Mouse (Mus musculus) forebrain, embryonic 16.5 days (tissue): Measurements from ENCODE around the gene Clstn3. TPM values are rescaled to one million over a fixed set of nuclear protein-coding genes. Genes with fewer than 3 reads are reported as not detected.
"Not testable (repeated sequence)": the region's sequence is repeated elsewhere in the genome, so short reads cannot be mapped to it uniquely, and the experiment has no call there.

Experiments used
- ATAC-seq: fragments of 200-750 bp; cut with Nextera tagmentation; 2 replicates; pipeline ENCODE4 v1.8.0; 2017; ENCODE audit warnings: mild to moderate bottlenecking, moderate library complexity
- H3K27ac ChIP-seq: fragments of 300-500 bp; sonication (generic); 2 replicates; pipeline ENCODE4 v1.5.1; 2014; ENCODE audit warnings: low read length, control low read depth
- H3K27me3 ChIP-seq: fragments of 300-500 bp; sonication (generic); replicated peaks from 2 replicates; pipeline ENCODE4 v1.6.1; 2014; ENCODE audit warnings: low read length; ENCODE audit not compliant: control insufficient read depth, insufficient read depth
- H3K36me3 ChIP-seq: fragments of 300-500 bp; sonication (generic); 2 replicates; pipeline ENCODE4 v1.6.1; 2014; ENCODE audit not compliant: control insufficient read depth, insufficient read depth
- H3K4me1 ChIP-seq: fragments of 300-500 bp; sonication (generic); replicated peaks from 2 replicates; pipeline ENCODE4 v1.6.1; 2014; ENCODE audit warnings: low read length; ENCODE audit not compliant: control insufficient read depth, insufficient read depth
- H3K4me2 ChIP-seq: fragments of 300-500 bp; sonication (generic); 2 replicates; pipeline ENCODE4 v1.6.1; 2014; ENCODE audit warnings: mild to moderate bottlenecking, low read length, control low read depth
- H3K4me3 ChIP-seq: fragments of 300-500 bp; sonication (generic); replicated peaks from 2 replicates; pipeline ENCODE4 v1.5.1; 2014; ENCODE audit warnings: mild to moderate bottlenecking, low read length, control low read depth
- H3K9ac ChIP-seq: fragments of 300-500 bp; sonication (generic); replicated peaks from 2 replicates; pipeline ENCODE4 v1.6.1; 2014; ENCODE audit warnings: low read depth, low read length, control low read depth
- H3K9me3 ChIP-seq: fragments of 300-500 bp; sonication (generic); 2 replicates; pipeline ENCODE4 v1.6.1; 2016; ENCODE audit warnings: low read length; ENCODE audit not compliant: control insufficient read depth
- WGBS: fragments of 180-500 bp; shearing (Covaris S2); extraction: QIAGEN DNeasy Blood & Tissue Kit; methylation state at CpG from one replicate; pipeline ENCODE4 v1.1.7; 2014; 5-methylcytosine and 5-hydroxymethylcytosine counted together
- polyA plus RNA-seq: library from polyadenylated mRNA; unstranded; fragments of >200 nt; fragmentation: Nextera tagmentation; extraction: Ambion mirVana; gene quantifications from 2 replicates; pipeline ENCODE4 v1.2.1, GENCODE M21; 2015

Clstn3 gene
- polyA plus RNA-seq, 1 experiment from 2014 or later = 90.9 TPM

GRCm38 (mm10) chr6:124483831-124484230 is 19.2 kb upstream of the Clstn3 start:
- not testable (repeated sequence) for H3K27ac ChIP-seq

GRCm38 (mm10) chr6:124481571-124481970 is 17.0 kb upstream of the Clstn3 start:
- Histone ChIP-seq H3K4me1 (no peaks in the 10 kb centered on the region), H3K9ac (no peak overlapping the region), H3K4me2 (no peak overlapping the region), H3K4me3 (no peak overlapping the region), H3K9me3 (no peaks in the 10 kb centered on the region), H3K27me3 (no peaks in the 10 kb centered on the region), H3K36me3 (no peaks in the 10 kb centered on the region), H3K27ac (no peak overlapping the region)
- no peak for ATAC-seq
- WGBS = 26% methylated on average over 6 of the region's 6 CpGs

More at GRCm38 (mm10) chr6:124483831-124484230, 19.2 kb upstream of the Clstn3 start:
- ATAC-seq, H3K27me3 ChIP-seq, H3K4me3 ChIP-seq, H3K4me2 ChIP-seq, H3K4me1 ChIP-seq, H3K9ac ChIP-seq, H3K9me3 ChIP-seq, H3K36me3 ChIP-seq: not testable (repeated sequence)
- WGBS = 79% methylated on average over 3 of the region's 3 CpGs

GRCm38 (mm10) chr6:124480295-124480694 is 15.7 kb upstream of the Clstn3 start:
- H3K9me3 ChIP-seq = no peaks in the 10 kb centered on the region
- WGBS = 53% methylated on average over 4 of the region's 4 CpGs
- H3K4me1 ChIP-seq = no peaks in the 10 kb centered on the region
- no peak overlapping the region for H3K4me2 ChIP-seq
- no peak overlapping the region for H3K4me3 ChIP-seq
- ATAC-seq = peak; percentile 39; the same call in 1 of the 2 replicates
- no peaks in the 10 kb centered on the region for H3K27me3 ChIP-seq
- no peaks in the 10 kb centered on the region for H3K36me3 ChIP-seq
- no peak overlapping the region for H3K27ac ChIP-seq
- H3K9ac ChIP-seq = no peak overlapping the region

GRCm38 (mm10) chr6:124479573-124479930 is 15.0 kb upstream of the Clstn3 start:
- Histone ChIP-seq H3K27me3 (no peaks in the 10 kb centered on the region), H3K27ac (no peak overlapping the region), H3K9me3 (no peaks in the 10 kb centered on the region), H3K4me1 (no peaks in the 10 kb centered on the region), H3K4me2 (no peak overlapping the region), H3K4me3 (no peak overlapping the region), H3K36me3 (no peaks in the 10 kb centered on the region), H3K9ac (no peak overlapping the region)
- no peak for ATAC-seq
- WGBS = 95% methylated on average over 3 of the region's 3 CpGs

DNA sequence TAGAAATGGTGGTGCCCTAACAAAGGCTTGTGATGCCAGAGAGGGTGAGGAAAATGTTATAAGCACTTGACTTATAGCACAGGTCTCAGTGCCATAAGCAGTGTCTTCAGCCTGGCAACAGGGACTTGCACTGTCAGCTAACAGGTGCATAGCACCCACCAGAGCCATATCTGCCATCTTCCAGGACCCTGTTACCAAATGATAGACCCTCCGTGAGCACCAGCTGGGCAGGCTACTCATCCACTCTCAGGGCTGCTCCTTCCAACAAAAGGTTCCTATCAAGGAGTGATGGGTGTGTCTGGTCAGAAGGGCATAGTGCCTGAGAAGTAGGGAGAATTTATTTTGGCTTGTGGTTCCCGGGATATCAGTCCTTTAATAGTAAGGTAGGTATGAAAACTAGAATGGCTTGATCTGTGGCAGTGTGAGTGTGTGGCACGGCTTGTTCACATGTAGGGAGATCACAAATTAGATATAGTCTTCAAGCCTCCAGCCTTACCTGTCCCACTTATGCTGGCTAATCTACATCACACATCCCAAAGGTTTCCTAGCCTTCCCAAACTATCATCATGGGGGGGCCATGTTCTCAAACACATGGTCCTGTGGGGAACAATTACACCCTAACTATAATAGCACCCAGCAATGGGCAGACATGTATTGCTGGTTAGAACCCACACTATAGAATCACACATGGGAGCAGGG is 14.4 kb upstream of the Clstn3 start:
- no peak for ATAC-seq
- no peaks in the 10 kb centered on the region for H3K4me1 ChIP-seq
- no peak overlapping the region for H3K4me3 ChIP-seq
- no peaks in the 10 kb centered on the region for H3K36me3 ChIP-seq
- no peak overlapping the region for H3K27ac ChIP-seq
- no peak overlapping the region for H3K9ac ChIP-seq
- no peaks in the 10 kb centered on the region for H3K27me3 ChIP-seq
- H3K9me3 ChIP-seq = no peaks in the 10 kb centered on the region
- 87% methylated on average over 3 of the region's 3 CpGs for WGBS
- H3K4me2 ChIP-seq = no peak overlapping the region

GRCm38 (mm10) chr6:124477922-124478651 is 13.5 kb upstream of the Clstn3 start:
- 79% methylated on average over 17 of the region's 17 CpGs for WGBS
- Histone ChIP-seq H3K9me3 (no peaks in the 10 kb centered on the region), H3K36me3 (no peaks in the 10 kb centered on the region), H3K4me2 (no peak overlapping the region), H3K27ac (no peak overlapping the region), H3K9ac (no peak overlapping the region), H3K4me3 (no peak overlapping the region), H3K4me1 (no peaks in the 10 kb centered on the region), H3K27me3 (no peaks in the 10 kb centered on the region)
- ATAC-seq = no peak

- Histone ChIP-seq H3K4me2 (no peak overlapping the region), H3K4me3 (no peak overlapping the region), H3K27ac (no peak overlapping the region), H3K9ac (no peak overlapping the region), H3K4me1 (no peaks in the 10 kb centered on the region), H3K27me3 (no peaks in the 10 kb centered on the region), H3K36me3 (no peaks in the 10 kb centered on the region), H3K9me3 (no peaks in the 10 kb centered on the region)
- WGBS = 72% methylated on average over 5 of the region's 5 CpGs
- ATAC-seq = no peak
Measured at GRCm38 (mm10) chr6:124477221-124477655, 12.6 kb upstream of the Clstn3 start.

DNA sequence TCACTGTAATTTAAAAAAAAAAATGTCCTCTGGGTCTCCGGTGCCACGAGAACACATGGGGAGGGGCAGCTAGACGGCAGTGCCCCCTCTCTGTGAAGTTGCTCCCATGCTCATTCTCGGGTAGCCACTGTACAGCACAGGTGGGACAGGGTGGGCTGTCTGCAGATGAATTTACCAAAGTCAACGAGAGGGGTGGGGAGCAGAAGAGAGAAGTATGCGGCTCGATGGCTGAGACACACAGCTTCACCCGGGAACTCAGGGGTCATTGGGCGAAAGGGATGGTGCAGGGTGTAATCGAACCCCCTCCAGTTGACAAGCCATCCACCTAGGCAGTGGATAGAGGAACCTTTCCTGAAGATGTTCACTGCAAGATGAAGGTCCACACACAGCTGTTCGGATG is 12.2 kb upstream of the Clstn3 start:
- no peak for ATAC-seq
- WGBS = 87% methylated on average over 11 of the region's 11 CpGs

DNA sequence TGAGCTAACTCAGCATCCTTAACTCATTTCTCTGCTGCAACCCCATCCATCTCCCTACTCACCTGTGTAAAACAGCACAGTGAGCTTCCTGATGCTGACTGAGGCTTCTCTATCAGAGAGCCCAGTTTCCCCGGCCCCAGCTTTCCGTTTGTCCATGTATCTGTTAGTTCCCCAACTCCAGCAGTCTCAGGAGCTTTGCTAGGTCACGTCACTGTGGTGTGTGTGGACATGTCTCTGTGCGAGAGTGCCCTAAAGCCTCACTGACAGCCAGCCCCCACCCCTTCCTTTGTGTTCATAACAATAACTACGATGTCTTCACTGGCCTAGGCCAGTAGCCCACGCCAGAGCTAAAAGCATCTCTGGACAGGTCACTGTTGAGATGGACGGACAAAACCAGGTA is 11.6 kb upstream of the Clstn3 start:
- no peaks in the 10 kb centered on the region for H3K36me3 ChIP-seq
- ATAC-seq = no peak
- no peaks in the 10 kb centered on the region for H3K9me3 ChIP-seq
- no peak overlapping the region for H3K9ac ChIP-seq
- no peak overlapping the region for H3K27ac ChIP-seq
- H3K4me3 ChIP-seq = no peak overlapping the region
- WGBS = 74% methylated on average over 7 of the region's 7 CpGs
- H3K27me3 ChIP-seq = no peaks in the 10 kb centered on the region
- no peak overlapping the region for H3K4me2 ChIP-seq
- no peaks in the 10 kb centered on the region for H3K4me1 ChIP-seq

More for the DNA sequence above, 12.2 kb upstream of the Clstn3 start:
- Histone ChIP-seq H3K27me3 (no peaks in the 10 kb centered on the region), H3K9me3 (no peaks in the 10 kb centered on the region), H3K4me2 (no peak overlapping the region), H3K4me1 (no peaks in the 10 kb centered on the region), H3K27ac (no peak overlapping the region), H3K36me3 (no peaks in the 10 kb centered on the region), H3K9ac (no peak overlapping the region), H3K4me3 (no peak overlapping the region)
